Mouse (Mus musculus) C2C12 (cell line): ENCODE measurements around the gene Cdh16.

Experiments used
- CTCF ChIP-seq: IDR thresholded peaks from one replicate; pipeline ENCODE4 v1.5.1; 2011; ENCODE audit not compliant: control insufficient read depth, insufficient read depth, insufficient read length
- FOSL1 ChIP-seq: IDR thresholded peaks from one replicate; pipeline ENCODE4 v1.8.0; 2011; ENCODE audit warnings: mild to moderate bottlenecking, low read length; ENCODE audit not compliant: poor library complexity, insufficient read depth, severe bottlenecking
- MAX ChIP-seq: IDR thresholded peaks from one replicate; pipeline ENCODE4 v1.6.1; 2011; ENCODE audit warnings: mild to moderate bottlenecking, control low read depth
- MYOD1 ChIP-seq: IDR thresholded peaks from one replicate; pipeline ENCODE4 v1.6.1; 2011; ENCODE audit warnings: low read depth; ENCODE audit not compliant: control insufficient read depth, insufficient read length
- MYOG ChIP-seq: IDR thresholded peaks from one replicate; pipeline ENCODE4 v1.6.1; 2011; ENCODE audit not compliant: control insufficient read depth, insufficient read length; ENCODE audit errors: extremely low read depth
- USF1 ChIP-seq: IDR thresholded peaks from one replicate; pipeline ENCODE4 v1.6.1; 2011; ENCODE audit warnings: low read depth, mild to moderate bottlenecking, control low read depth, moderate library complexity

- TF ChIP-seq CTCF = no peak
- no peak for TF ChIP-seq USF1
- TF ChIP-seq FOSL1 = no peak
- TF ChIP-seq MAX = no peak
- no peak for TF ChIP-seq MYOD1
- no peak for TF ChIP-seq MYOG
Measured at GRCm38 (mm10) chr8:104642324-104642654, 18.1 kb upstream of the Cdh16 start.
